Mouse (Mus musculus): ENCODE measurements around the gene Vhl.

Vhl gene

GRCm38 (mm10) chr6:113623941-113624751, at the start of gene Vhl:
TSS of gene Vhl (plus strand) at chr6:113623959.
- DNase-seq (ENCODE audit: low spot score in 2 of 2): peak; percentile 60 to 82

DNA sequence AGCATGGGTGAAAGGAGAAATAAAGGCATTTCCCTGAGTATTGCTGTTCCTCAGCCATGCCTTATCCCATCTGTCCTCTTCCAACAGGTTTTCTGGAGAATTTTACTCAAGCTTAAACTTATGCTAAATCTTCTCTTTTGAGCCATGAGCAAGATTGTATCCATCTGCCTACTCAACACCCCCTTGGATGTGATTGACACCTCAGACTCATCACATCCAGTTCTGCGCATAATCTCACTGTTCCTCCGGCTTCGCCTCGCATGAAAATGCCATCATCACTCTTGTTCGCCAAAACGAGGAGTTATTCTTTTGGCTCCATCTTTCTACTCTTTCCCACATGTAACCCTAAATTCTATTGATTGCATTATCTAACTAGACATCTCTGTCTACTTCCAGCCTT, 47.7 kb upstream of the Vhl start:
- no peak for DNase-seq (ENCODE audit: low spot score in 2 of 2)

GRCm38 (mm10) chr6:113579306-113579705, 44.5 kb upstream of the Vhl start:
- no peak for DNase-seq (ENCODE audit: low spot score in 2 of 2)

GRCm38 (mm10) chr6:113583023-113583422, 40.7 kb upstream of the Vhl start:
- DNase-seq (ENCODE audit: low spot score in 2 of 2): no peak

- DNase-seq (ENCODE audit: low spot score in 2 of 2): no peak
These were observed 38.7 kb upstream of the Vhl start for GRCm38 (mm10) chr6:113585065-113585464.

DNA sequence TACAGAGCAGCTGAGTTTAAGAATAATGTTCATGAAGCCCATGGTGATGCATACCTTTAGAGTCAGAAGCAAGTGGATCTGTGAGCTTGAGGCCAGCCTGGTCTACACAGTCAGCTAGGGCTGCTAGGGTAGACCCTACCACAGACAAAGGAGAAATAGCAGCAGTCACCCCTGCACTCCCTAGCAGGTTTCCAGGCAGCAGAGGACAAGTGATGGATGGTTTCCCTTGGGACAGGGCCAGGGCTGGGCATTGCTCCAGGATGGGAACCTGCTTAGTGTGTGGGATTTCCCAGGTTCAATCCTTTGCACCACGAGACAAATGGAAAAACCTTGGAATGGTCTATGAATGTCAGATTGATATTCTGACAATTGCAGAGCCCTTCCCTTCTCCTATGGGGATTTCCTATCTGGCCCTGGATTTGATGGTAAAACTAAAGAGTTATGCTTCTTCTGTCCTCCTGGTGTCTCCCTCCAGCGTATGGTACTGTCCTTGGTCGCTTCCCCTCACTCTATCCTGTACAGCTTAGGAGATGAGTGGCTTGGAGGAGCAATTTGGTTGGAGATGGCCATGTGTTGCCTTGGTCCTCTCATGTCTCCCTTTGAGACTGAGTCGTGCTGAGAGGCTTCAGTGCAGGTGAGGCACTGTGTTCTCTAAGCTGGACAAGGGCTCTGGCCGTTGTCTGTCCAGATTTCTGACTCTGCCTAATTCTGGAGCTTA, 37.1 kb upstream of the Vhl start:
- peak in 1 of 2 experiments; percentile 7 for DNase-seq (ENCODE audit: low spot score in 2 of 2)

- no peak for DNase-seq (ENCODE audit: low spot score in 2 of 2)
These were observed 31.1 kb upstream of the Vhl start for GRCm38 (mm10) chr6:113592637-113593036.

DNA sequence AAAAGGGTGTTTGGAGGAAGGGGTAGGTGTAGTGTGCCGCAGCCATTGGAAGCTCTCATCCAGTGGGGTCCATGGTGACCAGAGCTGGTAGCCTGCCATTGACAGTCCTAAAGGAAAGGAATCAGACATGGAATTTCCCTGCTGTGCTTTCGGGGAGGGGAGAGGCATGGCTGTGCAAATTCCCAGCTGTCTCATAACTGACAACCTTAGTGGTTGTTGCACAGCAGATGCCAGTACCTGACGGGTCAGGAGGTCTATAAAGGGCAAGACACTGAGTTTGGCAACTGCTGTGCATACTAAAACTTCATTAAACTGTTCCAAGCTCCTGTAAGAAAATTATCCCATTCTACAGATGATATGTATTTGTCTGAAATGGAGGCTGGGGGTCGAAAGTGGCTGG, 25.8 kb upstream of the Vhl start:
- DNase-seq (ENCODE audit: low spot score in 2 of 2): no peak

GRCm38 (mm10) chr6:113599833-113600232, 23.9 kb upstream of the Vhl start:
- no peak for DNase-seq (ENCODE audit: low spot score in 2 of 2)

DNA sequence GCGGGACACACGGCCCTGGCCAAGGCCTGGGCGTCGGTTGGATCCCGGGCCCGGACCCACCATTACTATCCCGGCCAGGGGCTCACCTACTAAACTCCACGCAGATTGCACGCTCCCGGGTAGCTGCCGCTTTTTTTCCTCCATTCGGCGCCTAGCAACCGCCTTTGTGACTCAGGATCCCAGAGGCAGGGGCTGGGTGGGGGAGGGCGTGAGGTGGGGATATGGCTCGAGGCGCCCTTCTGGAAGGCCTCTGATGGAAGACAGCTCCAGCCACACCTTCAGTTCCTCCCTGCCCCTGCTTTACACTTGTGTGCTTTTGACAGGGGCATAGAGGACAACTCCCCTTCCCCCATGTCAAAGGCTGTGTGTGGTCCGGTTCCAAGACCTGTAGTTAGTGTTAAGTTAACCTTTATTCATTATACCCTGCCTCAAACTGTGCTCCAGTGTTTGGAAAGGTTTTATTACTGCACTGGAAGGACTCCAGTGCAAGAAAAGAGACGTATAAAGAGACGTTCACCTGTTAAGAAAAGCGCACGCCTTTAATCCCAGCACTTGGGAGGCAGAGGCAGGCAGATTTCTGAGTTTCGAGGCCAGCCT, 23.1 kb upstream of the Vhl start, which contains the start of gene Fancd2os:
Fancd2os (minus strand) TSS at position 173 of the 597 bp plus-strand sequence.
- DNase-seq (ENCODE audit: low spot score in 2 of 2): no peak

DNA sequence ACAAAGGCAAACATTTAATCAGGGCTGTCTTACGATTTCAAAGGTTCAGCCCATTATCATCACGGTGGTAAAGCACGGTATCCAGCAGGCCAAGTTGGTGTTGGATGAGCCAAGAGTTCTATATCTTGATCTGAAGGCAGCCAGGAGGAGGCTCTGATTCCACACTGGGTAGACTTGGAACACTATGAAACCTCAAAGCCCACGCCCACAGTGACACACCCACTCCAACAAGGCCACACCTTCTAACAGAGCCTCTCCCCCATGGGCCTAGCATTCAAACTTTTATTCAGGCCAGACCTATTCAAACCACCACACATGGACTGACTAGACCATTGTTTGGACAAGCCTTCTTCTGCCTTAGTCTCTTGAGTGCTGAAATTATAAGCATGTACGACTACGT, 20.9 kb upstream of the Vhl start:
- no peak for DNase-seq (ENCODE audit: low spot score in 2 of 2)

GRCm38 (mm10) chr6:113603993-113604392, 19.8 kb upstream of the Vhl start:
- DNase-seq (ENCODE audit: low spot score in 2 of 2): no peak

- peak; percentile 65 to 87 for DNase-seq (ENCODE audit: low spot score in 2 of 2)
These were observed 19.1 kb upstream of the Vhl start, which contains the start of gene Brk1 for GRCm38 (mm10) chr6:113604432-113605223. TSS of gene Brk1 (plus strand) at chr6:113604772.

GRCm38 (mm10) chr6:113605224-113605545, 18.6 kb upstream of the Vhl start:
- DNase-seq (ENCODE audit: low spot score in 2 of 2): no peak

DNA sequence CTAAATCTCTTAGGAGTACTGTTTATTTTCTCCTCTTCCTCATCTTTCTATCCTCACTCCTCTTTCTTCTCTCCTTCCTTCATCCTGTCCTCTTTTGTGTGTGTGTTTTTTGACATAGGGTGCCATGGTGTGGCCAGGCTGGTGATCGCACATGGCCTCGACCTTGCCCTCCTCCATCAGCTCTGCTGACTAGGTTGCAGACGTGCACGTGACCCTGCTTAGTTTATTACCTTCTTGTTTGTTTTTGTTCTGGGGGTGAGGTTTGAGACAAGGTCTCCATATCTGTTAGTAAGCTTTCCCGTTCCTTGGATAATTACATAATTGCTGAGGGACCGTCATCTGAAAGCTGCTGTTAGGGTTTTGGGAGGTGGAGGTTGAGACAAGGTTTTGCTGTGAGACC, 14.9 kb upstream of the Vhl start:
- DNase-seq (ENCODE audit: low spot score in 2 of 2): no peak

GRCm38 (mm10) chr6:113609293-113609692, 14.5 kb upstream of the Vhl start:
- no peak for DNase-seq (ENCODE audit: low spot score in 2 of 2)

GRCm38 (mm10) chr6:113612258-113612969, 11.3 kb upstream of the Vhl start:
- DNase-seq (ENCODE audit: low spot score in 2 of 2): no peak

- no peak for DNase-seq (ENCODE audit: low spot score in 2 of 2)
These were observed 9.6 kb upstream of the Vhl start for GRCm38 (mm10) chr6:113614152-113614551.

DNA sequence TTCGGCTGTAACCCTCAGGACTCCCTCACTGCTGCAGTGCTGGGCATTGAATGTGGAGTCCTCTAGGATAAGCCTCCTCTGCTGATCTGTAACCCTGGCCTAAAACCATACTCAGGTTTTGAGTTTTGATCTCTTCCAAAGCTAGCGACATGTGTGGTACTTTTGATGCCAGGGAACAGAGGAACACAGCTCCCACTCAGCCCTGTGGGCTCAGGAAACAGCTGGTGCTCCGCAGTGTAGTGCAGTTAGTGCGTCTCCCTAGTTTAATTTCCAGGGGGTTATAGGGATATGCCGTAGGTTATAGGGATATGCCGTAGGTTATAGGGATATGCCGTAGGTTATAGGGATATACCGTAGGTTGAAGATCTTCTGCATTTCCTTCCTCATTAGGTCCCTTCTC, 8.8 kb upstream of the Vhl start:
- DNase-seq (ENCODE audit: low spot score in 2 of 2): no peak

DNA sequence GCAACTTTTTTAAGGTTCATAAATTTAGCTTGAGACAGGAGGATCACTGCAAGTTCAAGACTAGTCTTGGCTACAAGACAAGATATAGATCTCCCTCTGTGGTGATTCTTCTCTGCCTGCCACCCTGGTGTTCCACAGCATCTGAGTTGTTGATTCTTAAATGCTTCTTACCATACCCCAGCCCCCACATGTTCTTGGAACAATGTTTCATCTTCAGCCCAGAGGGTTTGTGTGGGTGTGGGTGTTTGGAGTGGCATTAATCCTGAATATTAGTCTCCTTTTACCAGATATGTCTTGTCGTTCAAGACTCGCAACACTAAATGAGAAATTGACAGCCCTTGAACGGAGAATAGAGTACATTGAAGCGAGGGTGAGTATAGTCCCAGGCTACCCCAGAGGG, 8.3 kb upstream of the Vhl start:
- no peak for DNase-seq (ENCODE audit: low spot score in 2 of 2)

DNA sequence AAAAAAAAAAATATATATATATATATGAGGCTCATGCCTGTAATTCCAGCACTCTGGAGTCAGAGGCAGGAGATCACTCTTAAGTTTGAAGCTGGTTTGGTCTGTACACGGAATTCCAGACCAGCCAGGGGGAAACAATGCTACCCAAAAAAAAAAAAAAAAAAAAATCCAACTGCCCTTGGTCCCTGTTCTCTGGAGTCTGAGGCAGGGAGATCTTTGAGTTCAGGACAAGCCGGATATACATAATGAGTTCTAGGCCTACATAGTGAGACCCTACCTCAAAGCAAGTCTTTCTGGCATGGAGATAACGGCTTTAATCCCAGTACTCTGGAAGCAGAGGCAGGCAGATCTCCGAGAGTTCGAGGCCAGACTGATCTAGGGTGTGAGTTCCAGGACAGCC, 373 bp upstream of the Vhl start:
- no peak for DNase-seq (ENCODE audit: low spot score in 2 of 2)

Data from cerebellum, postnatal 4 days (tissue).